Mouse (Mus musculus): ENCODE results near the gene Inpp4b. TPM values are rescaled to one million over a fixed set of nuclear protein-coding genes. Genes with fewer than 3 reads are reported as not detected.

Gene Inpp4b
- total RNA-seq, 2 experiments from 2014 or later = 51.8 to 70.6 TPM

DNA sequence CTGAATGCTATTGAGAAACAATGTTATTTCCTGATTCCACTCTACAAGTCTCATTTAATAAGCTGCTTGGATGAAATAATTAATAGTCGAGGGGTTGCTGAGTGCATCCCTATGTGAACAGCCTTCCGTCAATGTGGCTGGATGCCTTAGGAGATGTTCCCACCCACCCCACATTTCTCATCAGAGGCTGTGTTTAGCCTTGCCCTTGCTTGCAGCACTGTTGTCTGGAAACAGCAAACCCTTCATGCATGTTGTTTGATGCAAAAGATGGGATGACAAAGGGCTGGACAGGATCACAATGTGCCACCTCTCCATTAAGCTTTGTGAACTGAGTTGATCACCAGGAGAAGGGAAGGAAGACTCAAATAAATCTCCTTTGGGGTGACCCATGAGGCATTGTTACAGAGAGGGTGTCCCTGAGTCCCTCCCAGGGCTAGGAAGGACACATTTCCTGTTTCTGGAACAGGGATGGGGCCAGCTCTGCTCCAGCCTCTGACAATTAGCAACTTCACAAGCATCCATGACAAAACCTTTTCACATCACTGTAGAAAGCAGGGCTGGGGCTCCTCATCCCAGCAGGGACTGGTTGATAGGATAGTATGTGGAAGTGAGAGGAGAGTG lies 239.6 kb downstream of the Inpp4b start:
- no peak for DNase-seq

DNA sequence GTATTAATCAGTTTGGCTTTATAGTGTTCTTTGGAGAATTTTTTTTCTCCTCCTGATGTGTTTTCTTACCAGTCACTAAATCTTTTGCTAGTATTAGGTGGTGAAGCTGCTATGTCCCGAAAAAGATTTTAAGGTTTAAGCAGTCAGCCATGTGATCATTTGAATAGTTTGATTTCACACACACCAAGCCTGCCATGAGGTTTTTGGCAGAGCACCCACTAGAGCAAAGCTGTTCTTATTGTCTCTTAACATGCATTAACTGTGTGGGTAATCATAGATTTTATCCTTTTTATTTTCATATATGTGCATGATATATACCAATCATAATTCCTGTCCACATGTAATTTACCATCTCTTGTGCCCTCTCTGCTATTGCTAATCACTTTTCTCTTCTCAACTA lies 240.6 kb downstream of the Inpp4b start:
- no peak for DNase-seq

DNA sequence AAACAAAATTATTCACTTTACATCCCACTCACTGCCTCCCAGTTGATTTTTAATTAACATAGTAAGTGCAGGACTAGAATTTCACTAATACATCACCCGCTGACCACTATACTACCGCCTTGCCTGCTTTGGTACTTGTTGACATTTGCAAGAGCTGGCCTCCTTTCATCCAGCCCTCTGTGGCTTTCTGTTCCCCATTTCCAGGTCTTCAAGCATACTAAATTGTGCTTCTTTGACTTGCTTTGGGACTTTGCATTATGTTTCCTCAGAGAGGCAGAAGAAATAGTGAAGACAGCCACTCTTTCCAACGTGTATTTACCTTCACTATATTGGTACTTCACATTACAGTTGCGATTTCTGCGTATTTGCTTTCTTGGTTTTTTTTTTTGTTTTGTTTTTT lies 244.4 kb downstream of the Inpp4b start:
- DNase-seq = no peak

DNA sequence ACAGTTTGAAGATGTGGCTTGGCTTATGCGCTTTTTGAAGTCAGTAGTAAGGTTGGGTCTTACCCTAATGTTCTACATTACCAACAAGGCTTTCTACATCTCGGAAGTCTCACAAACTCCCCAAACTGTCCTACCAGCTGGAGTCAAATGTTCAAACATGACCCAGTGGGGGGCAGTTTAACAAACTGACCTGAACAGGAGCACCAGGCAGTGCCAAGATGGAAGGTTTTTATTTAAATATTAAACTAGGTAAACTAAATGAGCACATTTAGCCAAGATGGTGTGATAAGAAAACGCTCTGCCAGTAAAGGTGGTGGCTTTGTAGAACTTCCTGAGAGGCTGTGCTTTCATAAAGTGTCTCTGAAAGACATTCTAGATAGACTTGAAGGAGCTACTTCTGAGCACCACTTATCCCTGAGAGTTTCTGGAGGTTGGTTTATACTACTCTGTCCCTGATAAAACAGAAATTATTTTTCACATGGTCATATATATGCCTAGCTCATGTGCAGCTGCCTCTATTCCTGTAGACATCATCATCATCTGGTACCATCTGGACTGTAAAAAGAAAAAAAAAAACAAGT lies 251.9 kb downstream of the Inpp4b start:
- no peak for DNase-seq

DNA sequence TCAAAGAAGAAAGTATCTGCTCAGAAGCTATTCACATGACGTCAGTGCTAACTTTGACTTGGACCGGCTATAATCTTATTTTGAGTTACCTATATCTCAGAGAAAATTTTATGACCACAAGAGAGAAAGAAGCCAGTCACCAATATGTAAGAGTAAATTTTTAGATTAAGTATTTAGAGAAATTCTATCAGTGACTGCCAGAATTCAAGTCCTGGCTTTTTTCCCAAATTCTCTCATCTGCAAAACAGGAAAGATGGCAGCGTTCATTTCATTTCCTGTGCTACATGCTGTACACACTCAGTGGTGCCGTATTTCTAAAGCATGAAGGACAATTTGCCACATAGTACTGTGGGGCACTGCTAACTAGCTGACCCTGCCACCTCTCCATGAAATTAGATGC lies 256.9 kb downstream of the Inpp4b start:
- no peak for DNase-seq

- no peak for DNase-seq
Measured at GRCm38 (mm10) chr8:81601136-81601535, 258.8 kb downstream of the Inpp4b start.

- no peak for DNase-seq
Measured at GRCm38 (mm10) chr8:81608082-81608481, 265.7 kb downstream of the Inpp4b start.

DNA sequence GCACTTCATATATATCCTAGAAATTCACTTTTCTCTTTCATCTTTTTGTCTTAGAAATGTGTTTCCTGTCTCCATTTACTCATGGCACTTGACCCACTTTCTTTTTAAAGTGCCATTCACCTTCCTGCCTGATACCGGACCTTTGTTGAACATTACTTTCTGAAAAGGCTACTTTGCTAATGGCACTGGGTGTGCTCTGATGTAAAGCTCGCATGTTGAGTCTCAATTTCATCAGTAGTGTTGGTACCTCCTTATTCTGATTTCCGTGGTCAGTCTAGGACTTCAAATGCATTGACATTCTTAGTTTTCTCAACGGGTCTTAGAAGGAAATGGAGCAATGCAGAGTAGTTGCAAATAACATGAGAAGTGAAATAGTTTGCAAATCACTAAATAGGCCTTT lies 266.7 kb downstream of the Inpp4b start:
- no peak for DNase-seq

DNA sequence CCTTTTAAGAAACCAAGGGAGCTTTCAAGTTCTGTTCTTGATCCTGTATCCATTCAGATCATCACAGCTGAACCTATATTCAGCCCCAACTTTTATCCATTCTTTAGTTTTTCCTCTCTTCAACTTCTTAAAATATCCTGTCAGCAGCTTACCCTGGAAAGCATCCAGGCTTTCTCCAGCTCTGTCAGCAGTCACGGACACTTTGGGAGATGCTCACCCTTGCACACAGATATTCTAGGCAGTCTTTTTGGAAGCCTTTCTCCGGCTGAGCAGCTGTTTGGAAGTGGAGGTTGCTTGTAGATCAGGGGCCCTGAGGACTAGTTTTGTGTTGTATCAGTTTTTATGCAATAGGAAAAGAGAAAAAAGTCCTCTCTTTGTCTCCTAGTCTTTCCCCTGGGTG lies 270.3 kb downstream of the Inpp4b start:
- DNase-seq = peak; percentile 18 to 29

- no peak for DNase-seq
Measured at GRCm38 (mm10) chr8:81614135-81614534, 271.8 kb downstream of the Inpp4b start.

DNA sequence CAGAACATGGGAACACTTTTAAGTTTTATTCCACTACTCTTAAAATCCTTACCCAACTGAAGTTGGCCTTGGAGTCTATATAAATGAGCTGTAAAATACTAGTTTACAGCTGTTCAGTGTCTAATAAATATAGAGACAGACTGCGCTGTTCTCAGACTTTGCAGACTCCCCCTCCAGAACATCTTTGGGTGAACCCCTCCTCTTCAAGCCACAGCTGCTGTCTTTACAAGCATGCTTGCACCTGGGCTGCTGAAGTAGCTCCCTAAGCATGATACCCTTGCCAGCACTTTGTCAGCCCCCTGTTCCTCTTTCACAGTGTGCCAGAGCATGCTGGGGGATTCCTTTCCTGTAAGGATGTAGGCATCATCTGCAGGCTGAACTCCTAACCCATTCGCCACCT lies 272.2 kb downstream of the Inpp4b start:
- no peak for DNase-seq

DNA sequence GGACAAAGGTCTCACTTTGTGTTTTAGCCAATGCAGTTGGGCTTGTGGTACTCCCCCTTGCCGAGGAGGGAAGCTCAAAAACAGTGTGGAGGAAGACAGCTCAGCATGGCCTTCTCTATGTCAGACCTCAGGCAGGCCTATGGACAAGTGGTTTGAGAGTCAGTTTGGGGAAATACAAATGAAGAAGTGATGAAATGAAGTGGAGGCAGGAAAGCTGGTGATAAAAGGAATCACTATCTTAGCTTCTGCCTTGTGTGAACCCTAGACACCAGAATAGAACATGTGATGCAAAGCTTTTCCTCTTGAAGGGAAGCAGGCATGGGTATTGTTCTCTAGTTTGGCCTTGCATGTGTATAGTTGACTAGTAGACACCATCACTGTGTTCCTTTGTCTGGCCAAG lies 273.2 kb downstream of the Inpp4b start:
- DNase-seq = no peak

GRCm38 (mm10) chr8:81618918-81619317 lies 276.6 kb downstream of the Inpp4b start:
- DNase-seq = no peak

DNA sequence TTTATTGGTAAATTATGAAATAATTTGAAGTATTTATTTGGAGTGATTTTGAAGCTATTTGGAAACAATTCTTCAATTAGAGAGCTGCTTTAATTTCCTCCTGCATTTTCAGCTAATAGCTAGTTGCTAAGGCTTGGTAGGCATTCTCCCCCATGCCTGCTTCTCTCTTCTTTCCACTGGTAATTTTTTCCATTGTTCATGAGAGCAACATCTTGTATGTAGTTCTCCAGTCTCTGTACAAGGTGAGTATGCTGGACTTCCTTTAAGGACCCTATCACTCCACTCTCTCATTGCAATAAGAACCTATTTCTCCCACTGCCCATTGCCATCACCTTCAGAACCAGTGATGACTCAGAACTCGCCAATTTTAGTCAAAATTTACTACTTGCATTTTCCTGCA lies 292.7 kb downstream of the Inpp4b start:
- DNase-seq = no peak

DNA sequence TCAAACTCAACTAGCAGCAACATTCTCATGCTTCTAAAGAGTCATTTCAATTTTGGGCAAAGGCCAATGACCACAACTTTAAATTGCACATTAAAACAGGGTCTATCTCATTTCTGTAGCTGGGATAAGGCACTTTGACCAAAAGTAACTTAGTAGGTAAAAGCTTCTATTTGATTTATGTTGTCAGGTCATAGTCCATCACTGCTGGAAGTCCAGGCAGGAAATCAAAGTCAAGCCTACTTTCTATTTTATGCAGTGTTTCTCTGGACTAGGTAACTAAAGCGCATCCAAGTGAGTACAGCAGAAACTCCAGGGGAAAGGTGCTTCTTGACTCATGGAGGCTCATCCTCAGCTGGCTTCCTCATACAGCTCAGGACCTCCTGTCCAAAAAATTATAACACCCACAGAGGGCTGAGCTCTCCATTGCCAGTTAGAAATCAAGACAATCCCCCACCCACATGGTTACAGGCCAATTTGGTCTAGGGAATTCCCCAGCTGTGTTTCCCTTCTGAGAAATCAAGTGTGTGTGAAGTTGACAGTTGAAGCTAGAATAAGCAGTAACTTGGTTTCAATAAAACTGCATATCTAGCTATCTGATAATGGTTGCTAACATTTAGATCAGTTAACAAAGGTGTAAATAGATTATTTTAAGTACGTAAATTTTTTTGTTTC lies 293.7 kb downstream of the Inpp4b start:
- peak in 1 of 2 experiments; percentile 1 for DNase-seq

GRCm38 (mm10) chr8:81638478-81638877 lies 296.1 kb downstream of the Inpp4b start:
- no peak for DNase-seq

GRCm38 (mm10) chr8:81639820-81640219 lies 297.5 kb downstream of the Inpp4b start:
- no peak for DNase-seq

DNA sequence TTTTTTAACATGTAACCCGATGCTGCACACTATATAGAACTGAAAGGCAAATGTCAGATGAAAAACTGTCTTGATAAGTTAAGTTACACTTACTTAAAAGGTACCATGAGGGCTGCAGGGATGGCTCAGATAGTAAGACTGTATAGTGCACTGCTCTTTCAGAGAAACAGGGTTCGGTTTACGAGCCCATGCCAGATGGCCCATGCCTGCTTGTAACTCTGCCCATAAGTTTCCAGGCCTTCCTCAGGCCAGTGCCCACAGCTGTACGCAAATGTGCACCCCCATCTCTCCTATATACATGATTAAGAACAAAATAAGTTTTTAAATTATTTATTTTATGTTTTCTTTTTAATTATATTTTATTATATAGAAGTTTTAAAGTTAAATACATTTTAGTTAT lies 300.7 kb downstream of the Inpp4b start:
- no peak for DNase-seq

- DNase-seq = no peak
Measured at GRCm38 (mm10) chr8:81692167-81692566, 349.8 kb downstream of the Inpp4b start.

- no peak for DNase-seq
Measured at GRCm38 (mm10) chr8:81694893-81695292, 352.5 kb downstream of the Inpp4b start.

DNA sequence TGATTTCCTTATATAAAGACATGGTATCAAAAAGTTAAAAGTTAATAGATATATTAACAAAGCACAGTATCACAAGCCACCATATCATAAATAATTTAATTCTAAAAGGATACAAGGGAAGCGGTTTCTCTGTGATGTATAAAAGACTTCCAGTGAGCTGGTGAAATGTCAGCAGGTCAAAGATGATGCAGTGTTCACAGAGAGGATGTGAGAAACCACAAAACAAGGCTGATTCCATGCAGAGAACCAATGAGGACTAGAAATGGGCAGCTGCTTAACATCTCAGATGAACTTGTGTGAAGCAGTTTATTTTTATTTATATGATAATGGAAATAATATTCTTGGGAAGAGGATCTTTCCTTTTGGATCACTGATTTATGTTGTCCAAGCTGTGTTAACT lies 359.7 kb downstream of the Inpp4b start:
- DNase-seq = peak in 1 of 2 experiments; percentile 1

- no peak for DNase-seq
Measured at GRCm38 (mm10) chr8:81703571-81704365, 361.4 kb downstream of the Inpp4b start.

DNA sequence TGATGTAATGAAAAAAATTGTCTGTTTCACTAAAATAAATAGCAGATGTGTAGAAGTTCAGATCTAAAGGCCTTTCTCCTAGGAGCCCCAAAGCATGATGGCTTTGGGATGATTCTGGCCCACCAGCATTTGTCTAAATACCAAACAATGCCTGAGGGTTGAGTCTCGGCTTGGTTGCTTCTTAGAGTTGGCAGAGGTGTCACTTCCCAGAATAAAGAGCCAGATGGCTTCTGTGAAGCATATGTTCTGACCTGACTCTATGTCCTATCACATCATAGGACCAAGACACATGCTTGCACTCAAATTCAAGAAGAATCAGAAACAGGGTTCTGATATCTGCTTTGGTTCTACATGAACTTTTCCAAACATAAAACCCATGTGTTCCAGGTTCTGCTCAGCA lies 365.1 kb downstream of the Inpp4b start:
- DNase-seq = no peak
